Mouse (Mus musculus): ENCODE data around the gene Nedd9. TPM values are rescaled to one million over a fixed set of nuclear protein-coding genes. Genes with fewer than 3 reads are reported as not detected.

Gene Nedd9
- total and polyA plus RNA-seq, 2 experiments, result 2.5 to 3.3 TPM

- H3K79me2 ChIP-seq (ENCODE audit: control insufficient read depth, insufficient read depth, low read length), result no peaks in the 10 kb centered on the region
- peak; percentile 24 for DNase-seq (ENCODE audit: extremely low read depth, low read depth, low spot score)
- no peaks in the 10 kb centered on the region for H3K36me3 ChIP-seq (ENCODE audit: control insufficient read depth, insufficient read depth, low read length)
- H3K4me3 ChIP-seq (ENCODE audit: insufficient read depth, low read depth, low read length), result no peak overlapping the region
- H3K27me3 ChIP-seq (ENCODE audit: control insufficient read depth, insufficient read depth, low read length), result no peaks in the 10 kb centered on the region
- TF ChIP-seq CTCF (IDR thresholded peaks at IDR 0.05; ENCODE audit: low read depth, low read length), result no peak
- TF ChIP-seq POLR2A (IDR thresholded peaks at IDR 0.05; ENCODE audit: extremely low read depth, insufficient read depth, low read length), result no peak
- no peaks in the 10 kb centered on the region for H3K4me1 ChIP-seq (ENCODE audit: control insufficient read depth, insufficient read depth, low read length)
- WGBS, result 76% methylated on average over 9 of the region's 9 CpGs
- H3K27ac ChIP-seq (replicated peaks; ENCODE audit: insufficient read depth, low read depth, low read length), result no peak overlapping the region
- H3K9ac ChIP-seq (ENCODE audit: low read depth, low read length), result no peak overlapping the region
These were observed 2.6 kb upstream of the Nedd9 start for GRCm38 (mm10) chr13:41489705-41490275.

- Histone ChIP-seq H3K27ac (replicated peaks; ENCODE audit: insufficient read depth, low read depth, low read length) (no peak overlapping the region), H3K4me3 (ENCODE audit: insufficient read depth, low read depth, low read length) (no peak overlapping the region)
These were observed 214 bp upstream of the Nedd9 start for GRCm38 (mm10) chr13:41487409-41487743.

GRCm38 (mm10) chr13:41483966-41484365 lies 3.2 kb downstream of the Nedd9 start:
- TF ChIP-seq CTCF (IDR thresholded peaks at IDR 0.05; ENCODE audit: low read depth, low read length), result no peak
- TF ChIP-seq POLR2A (IDR thresholded peaks at IDR 0.05; ENCODE audit: extremely low read depth, insufficient read depth, low read length), result no peak
- DNase-seq (ENCODE audit: extremely low read depth, low read depth, low spot score), result no peak
- no peaks in the 10 kb centered on the region for H3K79me2 ChIP-seq (ENCODE audit: control insufficient read depth, insufficient read depth, low read length)
- H3K4me3 ChIP-seq (ENCODE audit: insufficient read depth, low read depth, low read length), result no peak overlapping the region
- H3K4me1 ChIP-seq (ENCODE audit: control insufficient read depth, insufficient read depth, low read length), result no peaks in the 10 kb centered on the region
- H3K36me3 ChIP-seq (ENCODE audit: control insufficient read depth, insufficient read depth, low read length), result no peaks in the 10 kb centered on the region
- no peak overlapping the region for H3K27ac ChIP-seq (replicated peaks; ENCODE audit: insufficient read depth, low read depth, low read length)
- no peaks in the 10 kb centered on the region for H3K27me3 ChIP-seq (ENCODE audit: control insufficient read depth, insufficient read depth, low read length)
- no peak overlapping the region for H3K9ac ChIP-seq (ENCODE audit: low read depth, low read length)
- WGBS, result 90% methylated on average over 7 of the region's 7 CpGs

More at GRCm38 (mm10) chr13:41487409-41487743, 214 bp upstream of the Nedd9 start:
- H3K36me3 ChIP-seq (ENCODE audit: control insufficient read depth, insufficient read depth, low read length), result no peaks in the 10 kb centered on the region
- no peaks in the 10 kb centered on the region for H3K4me1 ChIP-seq (ENCODE audit: control insufficient read depth, insufficient read depth, low read length)
- no peak for DNase-seq (ENCODE audit: extremely low read depth, low read depth, low spot score)
- H3K27me3 ChIP-seq (ENCODE audit: control insufficient read depth, insufficient read depth, low read length), result no peaks in the 10 kb centered on the region
- WGBS, result 78% methylated on average over 2 of the region's 2 CpGs
- TF ChIP-seq POLR2A (IDR thresholded peaks at IDR 0.05; ENCODE audit: extremely low read depth, insufficient read depth, low read length) (no peak), CTCF (IDR thresholded peaks at IDR 0.05; ENCODE audit: low read depth, low read length) (no peak)
- H3K9ac ChIP-seq (ENCODE audit: low read depth, low read length), result no peak overlapping the region
- H3K79me2 ChIP-seq (ENCODE audit: control insufficient read depth, insufficient read depth, low read length), result no peaks in the 10 kb centered on the region

- 95% methylated on average over 3 of the region's 3 CpGs for WGBS
- Histone ChIP-seq H3K79me2 (ENCODE audit: control insufficient read depth, insufficient read depth, low read length) (no peaks in the 10 kb centered on the region), H3K27ac (replicated peaks; ENCODE audit: insufficient read depth, low read depth, low read length) (no peak overlapping the region), H3K9ac (ENCODE audit: low read depth, low read length) (no peak overlapping the region), H3K4me3 (ENCODE audit: insufficient read depth, low read depth, low read length) (no peak overlapping the region), H3K36me3 (ENCODE audit: control insufficient read depth, insufficient read depth, low read length) (no peaks in the 10 kb centered on the region), H3K4me1 (ENCODE audit: control insufficient read depth, insufficient read depth, low read length) (no peaks in the 10 kb centered on the region), H3K27me3 (ENCODE audit: control insufficient read depth, insufficient read depth, low read length) (no peaks in the 10 kb centered on the region)
- TF ChIP-seq POLR2A (IDR thresholded peaks at IDR 0.05; ENCODE audit: extremely low read depth, insufficient read depth, low read length) (no peak), CTCF (IDR thresholded peaks at IDR 0.05; ENCODE audit: low read depth, low read length) (no peak)
- DNase-seq (ENCODE audit: extremely low read depth, low read depth, low spot score), result no peak
These were observed 4.7 kb downstream of the Nedd9 start for GRCm38 (mm10) chr13:41482408-41483011.

GRCm38 (mm10) chr13:41479737-41480435 lies 7.3 kb downstream of the Nedd9 start:
- WGBS, result 77% methylated on average over 14 of the region's 15 CpGs

GRCm38 (mm10) chr13:41476216-41476615 lies 10.9 kb downstream of the Nedd9 start:
- no peaks in the 10 kb centered on the region for H3K4me1 ChIP-seq (ENCODE audit: control insufficient read depth, insufficient read depth, low read length)
- H3K79me2 ChIP-seq (ENCODE audit: control insufficient read depth, insufficient read depth, low read length), result no peaks in the 10 kb centered on the region
- 81% methylated on average over 4 of the region's 4 CpGs for WGBS
- DNase-seq (ENCODE audit: extremely low read depth, low read depth, low spot score), result no peak
- no peak overlapping the region for H3K27ac ChIP-seq (replicated peaks; ENCODE audit: insufficient read depth, low read depth, low read length)
- no peaks in the 10 kb centered on the region for H3K36me3 ChIP-seq (ENCODE audit: control insufficient read depth, insufficient read depth, low read length)
- no peak overlapping the region for H3K9ac ChIP-seq (ENCODE audit: low read depth, low read length)
- no peak overlapping the region for H3K4me3 ChIP-seq (ENCODE audit: insufficient read depth, low read depth, low read length)
- TF ChIP-seq CTCF (IDR thresholded peaks at IDR 0.05; ENCODE audit: low read depth, low read length) (no peak), POLR2A (IDR thresholded peaks at IDR 0.05; ENCODE audit: extremely low read depth, insufficient read depth, low read length) (no peak)
- H3K27me3 ChIP-seq (ENCODE audit: control insufficient read depth, insufficient read depth, low read length), result no peaks in the 10 kb centered on the region

More at GRCm38 (mm10) chr13:41479737-41480435, 7.3 kb downstream of the Nedd9 start:
- Histone ChIP-seq H3K4me3 (ENCODE audit: insufficient read depth, low read depth, low read length) (no peak overlapping the region), H3K27ac (replicated peaks; ENCODE audit: insufficient read depth, low read depth, low read length) (no peak overlapping the region), H3K36me3 (ENCODE audit: control insufficient read depth, insufficient read depth, low read length) (no peaks in the 10 kb centered on the region), H3K27me3 (ENCODE audit: control insufficient read depth, insufficient read depth, low read length) (no peaks in the 10 kb centered on the region), H3K79me2 (ENCODE audit: control insufficient read depth, insufficient read depth, low read length) (no peaks in the 10 kb centered on the region), H3K4me1 (ENCODE audit: control insufficient read depth, insufficient read depth, low read length) (no peaks in the 10 kb centered on the region), H3K9ac (ENCODE audit: low read depth, low read length) (no peak overlapping the region)
- TF ChIP-seq CTCF (IDR thresholded peaks at IDR 0.05; ENCODE audit: low read depth, low read length), result no peak
- no peak for TF ChIP-seq POLR2A (IDR thresholded peaks at IDR 0.05; ENCODE audit: extremely low read depth, insufficient read depth, low read length)
- no peak for DNase-seq (ENCODE audit: extremely low read depth, low read depth, low spot score)
